Mouse (Mus musculus) right cerebral cortex, postnatal 14 days (tissue): Measurements from ENCODE around the gene Slmap.
A peak's percentile ranks its signal among the peaks of the same experiment; 100 is the strongest.

Source experiments
- DNase-seq: peaks from one replicate; pipeline ENCODE4 v3.0.0; 2022

The Slmap gene

DNA sequence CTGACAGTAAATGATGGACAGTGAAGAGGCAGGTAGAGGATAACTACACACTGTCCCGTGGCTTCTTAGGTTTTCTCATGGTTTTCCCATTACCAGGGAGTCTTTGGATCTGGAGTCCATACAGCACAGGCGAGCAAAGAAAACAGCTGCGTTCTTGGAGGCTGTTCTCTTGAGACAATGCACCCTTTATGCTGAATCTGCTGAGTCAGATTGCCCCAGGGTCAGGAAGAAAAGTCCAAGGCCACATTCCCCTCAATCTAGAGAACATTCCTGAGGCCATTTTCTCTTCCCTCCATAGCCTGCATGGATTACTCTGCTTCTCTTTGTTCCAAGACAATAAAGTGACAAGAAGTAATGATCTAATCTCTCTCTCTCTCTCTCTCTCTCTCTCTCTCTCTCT lies 155.7 kb downstream of the Slmap start:
- DNase-seq: no peak

DNA sequence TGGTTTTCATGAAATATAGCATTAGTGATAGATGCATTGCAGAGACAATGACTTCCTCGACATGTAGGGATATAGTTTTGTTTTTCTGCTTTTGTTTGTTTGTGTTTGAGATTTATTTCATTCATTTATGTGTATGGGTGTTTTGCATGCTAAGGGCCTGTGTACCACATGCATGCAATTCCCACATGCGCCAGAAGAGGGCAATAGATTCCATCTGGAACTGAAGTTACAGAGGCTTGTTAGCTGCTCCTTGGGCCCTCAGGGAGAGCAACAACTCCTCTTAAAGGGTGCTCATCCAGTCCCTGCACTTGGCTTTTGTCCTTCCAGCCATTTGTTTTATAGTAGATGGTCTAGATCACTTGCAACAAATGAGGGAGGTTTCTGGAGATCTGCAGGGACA lies 158.1 kb downstream of the Slmap start:
- peak; percentile 78 for DNase-seq
